Mouse (Mus musculus): ENCODE measurements at regions not wholly inside any gene's neighbourhood (a gene's known extent, or its start where the extent isn't known, plus 50 kb on each side); places are given as distances from the start of the nearest gene placed in this dataset.

GRCm38 (mm10) chr1:81516575-81517210 lies 439.9 kb downstream of the Nyap2 start:
- DNase-seq (ENCODE audit: low spot score): peak; percentile 5

GRCm38 (mm10) chr1:81520420-81521273 lies 443.9 kb downstream of the Nyap2 start:
- no peak for DNase-seq (ENCODE audit: low spot score)

- no peak for DNase-seq (ENCODE audit: low spot score)
Observed at GRCm38 (mm10) chr1:81522929-81523328, 446.2 kb downstream of the Nyap2 start.

- DNase-seq (ENCODE audit: low spot score): no peak
Observed at GRCm38 (mm10) chr1:81525821-81526220, 449.1 kb downstream of the Nyap2 start.

- DNase-seq (ENCODE audit: low spot score): no peak
Observed at GRCm38 (mm10) chr1:81537836-81538235, 461.1 kb downstream of the Nyap2 start.

GRCm38 (mm10) chr1:81539591-81540311 lies 463.0 kb downstream of the Nyap2 start:
- no peak for DNase-seq (ENCODE audit: low spot score)

- DNase-seq (ENCODE audit: low spot score): no peak
Observed at GRCm38 (mm10) chr1:81548906-81549305, 472.2 kb downstream of the Nyap2 start.

GRCm38 (mm10) chr1:81549706-81550105 lies 473.0 kb downstream of the Nyap2 start:
- no peak for DNase-seq (ENCODE audit: low spot score)

GRCm38 (mm10) chr1:81552731-81553130 lies 476.0 kb downstream of the Nyap2 start:
- DNase-seq (ENCODE audit: low spot score): no peak

- DNase-seq (ENCODE audit: low spot score): no peak
Observed at GRCm38 (mm10) chr1:81576965-81577664, 500.4 kb downstream of the Nyap2 start.

- DNase-seq (ENCODE audit: low spot score): no peak
Observed at GRCm38 (mm10) chr1:81577665-81578201, 501.0 kb downstream of the Nyap2 start.

GRCm38 (mm10) chr1:81581208-81581607 lies 504.5 kb downstream of the Nyap2 start:
- no peak for DNase-seq (ENCODE audit: low spot score)

- DNase-seq (ENCODE audit: low spot score): no peak
Observed at GRCm38 (mm10) chr1:81587780-81588307, 511.1 kb downstream of the Nyap2 start.

GRCm38 (mm10) chr1:81591623-81592022 lies 514.9 kb downstream of the Nyap2 start:
- DNase-seq (ENCODE audit: low spot score): peak; percentile 5

- DNase-seq (ENCODE audit: low spot score): peak; percentile 44
Observed at GRCm38 (mm10) chr1:81593280-81594182, 516.8 kb downstream of the Nyap2 start.

GRCm38 (mm10) chr1:81594183-81594515 lies 517.4 kb downstream of the Nyap2 start:
- no peak for DNase-seq (ENCODE audit: low spot score)

GRCm38 (mm10) chr1:81594606-81595005 lies 517.9 kb downstream of the Nyap2 start:
- DNase-seq (ENCODE audit: low spot score): no peak

GRCm38 (mm10) chr1:81608772-81609171 lies 532.0 kb downstream of the Nyap2 start:
- DNase-seq (ENCODE audit: low spot score): no peak

- DNase-seq (ENCODE audit: low spot score): no peak
Observed at GRCm38 (mm10) chr1:81618880-81619279, 542.1 kb downstream of the Nyap2 start.

- no peak for DNase-seq (ENCODE audit: low spot score)
Observed at GRCm38 (mm10) chr1:81624141-81624540, 547.4 kb downstream of the Nyap2 start.

GRCm38 (mm10) chr1:81632704-81633103 lies 556.0 kb downstream of the Nyap2 start:
- DNase-seq (ENCODE audit: low spot score): no peak
